Mouse (Mus musculus) heart, adult 2 months (tissue): Measurements from ENCODE around the gene Tnni1.

Experiments
- CTCF ChIP-seq: fragments of 200-600 bp; IDR thresholded peaks from 2 replicates; pipeline ENCODE4 v1.8.1; 2022; ENCODE audit warnings: antibody characterized with exemption, mild to moderate bottlenecking, moderate library complexity
- EP300 ChIP-seq: fragments of 200-500 bp; IDR thresholded peaks from 2 replicates; pipeline ENCODE4 v1.6.1; 2011; ENCODE audit warnings: low read depth, low read length, control low read depth; ENCODE audit not compliant: insufficient read depth
- POLR2A ChIP-seq: fragments of 200-500 bp; IDR thresholded peaks from 2 replicates; pipeline ENCODE4 v1.6.1; 2011; ENCODE audit warnings: mild to moderate bottlenecking, low read depth, low read length, control low read depth; ENCODE audit not compliant: insufficient read depth

GRCm38 (mm10) chr1:135838626-135839025 is 59.4 kb downstream of the Tnni1 start:
- TF ChIP-seq CTCF, result no peak
- TF ChIP-seq POLR2A, result no peak
- TF ChIP-seq EP300, result no peak
